Mouse (Mus musculus) heart, embryonic 16.5 days (tissue): ENCODE measurements around the gene Trim15. TPM values are rescaled to one million over a fixed set of nuclear protein-coding genes. Genes with fewer than 3 reads are reported as not detected.

Experiments used
- ATAC-seq: fragments of 200-750 bp; cut with Nextera tagmentation; replicated peaks from 2 replicates; pipeline ENCODE4 v1.8.0; 2017; ENCODE audit warnings: moderate number of reproducible peaks; ENCODE audit not compliant: insufficient read depth, low FRiP score; ENCODE audit errors: extremely low read depth
- H3K27ac ChIP-seq: fragments of 300-500 bp; sonication (generic); 2 replicates; pipeline ENCODE4 v1.5.1; 2014; ENCODE audit warnings: mild to moderate bottlenecking, low read length, control low read depth, moderate library complexity
- H3K27me3 ChIP-seq: fragments of 300-500 bp; sonication (generic); 2 replicates; pipeline ENCODE4 v1.6.1; 2014; ENCODE audit warnings: low read length, mixed read lengths; ENCODE audit not compliant: control insufficient read depth, insufficient read depth
- H3K36me3 ChIP-seq: fragments of 300-500 bp; sonication (generic); 2 replicates; pipeline ENCODE4 v1.6.1; 2014; ENCODE audit not compliant: control insufficient read depth, insufficient read depth
- H3K4me1 ChIP-seq: fragments of 300-500 bp; sonication (generic); 2 replicates; pipeline ENCODE4 v1.6.1; 2014; ENCODE audit warnings: low read length, mixed read lengths; ENCODE audit not compliant: control insufficient read depth, insufficient read depth
- H3K4me2 ChIP-seq: fragments of 300-500 bp; sonication (generic); 2 replicates; pipeline ENCODE4 v1.6.1; 2014; ENCODE audit warnings: low read depth, mild to moderate bottlenecking, control low read depth, low read length
- H3K4me3 ChIP-seq: fragments of 300-500 bp; sonication (generic); 2 replicates; pipeline ENCODE4 v1.5.1; 2014; ENCODE audit warnings: mild to moderate bottlenecking, control low read depth, low read length
- H3K9ac ChIP-seq: fragments of 300-500 bp; sonication (generic); 2 replicates; pipeline ENCODE4 v1.6.1; 2014; ENCODE audit warnings: low read length, control low read depth
- H3K9me3 ChIP-seq: fragments of 300-500 bp; sonication (generic); replicated peaks from 2 replicates; pipeline ENCODE4 v1.6.1; 2016; ENCODE audit warnings: low read length; ENCODE audit not compliant: control insufficient read depth
- WGBS: fragments of 180-500 bp; shearing (Covaris S2); extraction: QIAGEN DNeasy Blood & Tissue Kit; methylation state at CpG from one replicate; pipeline ENCODE4 v1.1.7; 2014; 5-methylcytosine and 5-hydroxymethylcytosine counted together
- polyA plus RNA-seq: library from polyadenylated mRNA; unstranded; fragments of >200 nt; fragmentation: Nextera tagmentation; extraction: Ambion mirVana; gene quantifications from 2 replicates; pipeline ENCODE4 v1.2.1, GENCODE M21; 2015

Trim15 gene
- polyA plus RNA-seq, 1 experiment from 2014 or later: 0.13 TPM

DNA sequence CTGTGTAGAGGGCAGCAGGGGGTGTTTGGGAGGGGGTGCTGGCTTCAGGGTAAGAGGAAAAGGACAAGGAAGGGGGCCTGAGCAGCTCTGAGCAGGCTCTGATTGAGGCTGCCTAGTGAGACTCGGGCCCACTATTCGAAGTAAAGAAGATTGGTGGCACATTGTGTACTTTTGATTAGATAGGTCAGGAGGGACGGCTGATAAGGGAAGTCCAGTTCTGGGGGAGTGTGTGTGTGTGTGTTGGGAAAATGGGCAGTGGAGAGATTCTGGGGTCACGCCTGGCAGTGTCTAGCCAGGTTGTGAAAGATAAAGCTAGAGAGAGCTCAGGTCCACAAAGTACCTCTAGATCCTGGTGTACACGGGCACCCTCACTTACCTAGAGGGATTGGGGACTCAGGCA lies 15.4 kb downstream of the Trim15 start:
- no peak overlapping the region for H3K9ac ChIP-seq
- whole genome bisulfite sequencing: 47% methylated on average over 5 of the region's 5 CpGs
- no peak overlapping the region for H3K4me3 ChIP-seq
- H3K4me2 ChIP-seq: no peak overlapping the region
- no peak overlapping the region for H3K27ac ChIP-seq
- H3K4me1 ChIP-seq: no peaks in the 10 kb centered on the region; the same call in 1 of the 2 replicates
- peaks cover 24% of the 10 kb centered on the region for H3K36me3 ChIP-seq
- ATAC-seq: no peak
- no peaks in the 10 kb centered on the region for H3K27me3 ChIP-seq
- H3K9me3 ChIP-seq: no peaks in the 10 kb centered on the region

DNA sequence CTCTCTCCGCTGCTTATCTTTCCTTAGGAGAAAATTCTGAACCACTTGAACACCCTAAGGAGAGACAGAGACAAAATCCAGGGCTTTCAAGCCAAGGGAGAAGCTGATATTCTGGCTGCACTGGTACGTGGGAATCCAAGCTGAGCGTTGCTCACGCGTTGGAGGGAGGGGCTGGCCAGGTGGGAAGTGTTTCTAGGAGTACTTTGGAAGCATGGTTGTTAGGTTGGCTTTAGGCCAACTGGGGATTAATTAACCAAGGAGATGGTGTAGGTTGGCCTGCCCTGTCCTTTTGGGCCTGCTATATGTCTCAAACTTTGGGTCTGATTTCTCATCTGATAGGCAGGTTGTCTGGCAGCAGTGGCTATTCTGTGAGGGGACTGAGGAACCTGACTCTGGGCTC lies 15.8 kb downstream of the Trim15 start:
- no peak for ATAC-seq
- no peak overlapping the region for H3K4me3 ChIP-seq
- no peak overlapping the region for H3K9ac ChIP-seq
- H3K27ac ChIP-seq: no peak overlapping the region
- H3K9me3 ChIP-seq: no peaks in the 10 kb centered on the region
- H3K4me2 ChIP-seq: no peak overlapping the region
- WGBS: 65% methylated on average over 5 of the region's 5 CpGs
- no peaks in the 10 kb centered on the region for H3K27me3 ChIP-seq
- no peaks in the 10 kb centered on the region; the same call in 1 of the 2 replicates for H3K4me1 ChIP-seq
- H3K36me3 ChIP-seq: peaks cover 19% of the 10 kb centered on the region

- Histone ChIP-seq H3K27me3 (no peaks in the 10 kb centered on the region), H3K27ac (no peak overlapping the region), H3K4me1 (no peaks in the 10 kb centered on the region; the same call in 1 of the 2 replicates), H3K9me3 (no peaks in the 10 kb centered on the region), H3K9ac (no peak overlapping the region), H3K4me2 (no peak overlapping the region), H3K4me3 (no peak overlapping the region), H3K36me3 (peaks cover 15% of the 10 kb centered on the region; the same call in 1 of the 2 replicates)
- no peak for ATAC-seq
- 86% methylated on average over 2 of the region's 2 CpGs for WGBS
These were observed 17.0 kb downstream of the Trim15 start for GRCm38 (mm10) chr17:36849992-36850391.

DNA sequence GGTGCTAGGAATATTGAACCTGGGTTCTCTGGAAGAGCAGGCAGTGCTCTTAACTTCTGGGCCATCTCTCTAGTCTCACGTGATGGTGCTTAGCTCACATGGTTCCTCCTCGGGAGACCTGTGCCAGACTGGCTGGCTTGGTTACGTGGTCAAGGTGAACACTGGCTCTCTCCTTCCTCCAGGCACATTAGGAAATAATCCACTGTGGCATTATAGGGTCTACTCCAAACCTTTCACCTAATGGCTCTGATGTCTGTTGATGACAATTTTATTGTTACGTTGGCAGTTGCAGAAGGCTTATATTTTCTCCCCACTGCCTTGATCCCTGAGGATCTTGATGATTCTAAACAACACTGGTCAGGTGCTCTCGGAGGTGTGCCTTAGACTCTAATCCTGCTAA lies 18.1 kb downstream of the Trim15 start:
- WGBS: 81% methylated on average over 5 of the region's 5 CpGs
- H3K4me3 ChIP-seq: no peak overlapping the region
- H3K4me1 ChIP-seq: peaks cover 6% of the 10 kb centered on the region
- no peak overlapping the region for H3K9ac ChIP-seq
- no peak overlapping the region for H3K27ac ChIP-seq
- H3K9me3 ChIP-seq: no peaks in the 10 kb centered on the region
- H3K4me2 ChIP-seq: no peak overlapping the region
- H3K36me3 ChIP-seq: peaks cover 10% of the 10 kb centered on the region; the same call in 1 of the 2 replicates
- no peaks in the 10 kb centered on the region for H3K27me3 ChIP-seq
- no peak for ATAC-seq

GRCm38 (mm10) chr17:36844725-36845124 lies 22.3 kb downstream of the Trim15 start:
- H3K4me3 ChIP-seq: no peak overlapping the region

DNA sequence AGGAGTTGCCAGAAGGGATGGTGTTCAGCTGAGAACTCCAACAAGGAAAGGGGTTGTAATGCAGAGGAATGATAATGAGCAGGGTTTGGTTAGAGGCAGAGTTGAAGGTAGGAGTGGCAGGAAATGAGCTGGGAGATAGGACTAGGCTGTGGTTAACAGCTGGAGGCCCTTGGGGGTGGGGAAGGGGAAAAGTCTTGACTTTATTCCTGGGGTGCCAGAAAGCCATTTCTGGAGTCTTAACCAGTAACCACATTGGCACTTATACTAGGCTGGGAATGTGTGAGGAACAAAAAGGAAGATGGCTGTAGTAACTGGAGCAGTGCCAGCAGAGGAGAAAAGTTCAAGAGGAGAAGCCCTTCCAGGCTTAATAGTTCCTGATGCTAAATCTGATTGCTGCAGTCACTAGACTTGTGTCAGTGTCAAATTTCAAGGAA lies 22.7 kb downstream of the Trim15 start:
- no peak for ATAC-seq
- Histone ChIP-seq H3K4me1 (peaks cover 9% of the 10 kb centered on the region), H3K9me3 (no peaks in the 10 kb centered on the region), H3K4me2 (no peak overlapping the region), H3K27ac (no peak overlapping the region), H3K27me3 (no peaks in the 10 kb centered on the region), H3K4me3 (no peak overlapping the region), H3K9ac (no peak overlapping the region), H3K36me3 (no peaks in the 10 kb centered on the region; the same call in 1 of the 2 replicates)

More at GRCm38 (mm10) chr17:36844725-36845124, 22.3 kb downstream of the Trim15 start:
- no peak for ATAC-seq
- no peak overlapping the region for H3K4me2 ChIP-seq
- no peak overlapping the region for H3K9ac ChIP-seq
- H3K27ac ChIP-seq: no peak overlapping the region
- H3K9me3 ChIP-seq: no peaks in the 10 kb centered on the region
- 52% methylated on average over 1 of the region's 1 CpGs for WGBS
- H3K4me1 ChIP-seq: peaks cover 9% of the 10 kb centered on the region
- H3K27me3 ChIP-seq: no peaks in the 10 kb centered on the region
- H3K36me3 ChIP-seq: no peaks in the 10 kb centered on the region

DNA sequence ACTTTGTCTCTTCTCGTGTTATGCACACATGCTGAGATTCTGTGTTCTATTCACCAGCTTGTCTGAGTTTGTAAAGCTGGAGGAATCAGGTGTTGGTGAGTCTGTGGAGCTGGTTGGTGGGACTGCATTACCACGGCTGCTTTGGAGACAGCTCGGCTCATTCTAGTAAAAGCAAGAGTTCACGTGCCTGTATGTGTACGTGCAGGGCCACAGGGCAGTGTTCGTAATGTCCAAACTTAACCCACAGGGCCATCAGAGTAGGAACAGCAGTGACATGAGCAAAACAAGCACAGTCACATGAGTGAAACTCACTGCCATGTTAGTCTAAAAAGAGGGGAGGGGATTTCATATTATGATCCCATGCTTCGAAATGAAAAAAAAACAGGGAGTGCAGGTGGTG lies 23.3 kb downstream of the Trim15 start:
- no peaks in the 10 kb centered on the region for H3K27me3 ChIP-seq
- H3K27ac ChIP-seq: no peak overlapping the region
- no peak overlapping the region for H3K4me2 ChIP-seq
- H3K4me3 ChIP-seq: no peak overlapping the region
- peaks cover 12% of the 10 kb centered on the region for H3K4me1 ChIP-seq
- H3K9me3 ChIP-seq: no peaks in the 10 kb centered on the region
- no peak overlapping the region for H3K9ac ChIP-seq
- no peak for ATAC-seq
- WGBS: 72% methylated on average over 7 of the region's 7 CpGs
- H3K36me3 ChIP-seq: no peaks in the 10 kb centered on the region; the same call in 1 of the 2 replicates

DNA sequence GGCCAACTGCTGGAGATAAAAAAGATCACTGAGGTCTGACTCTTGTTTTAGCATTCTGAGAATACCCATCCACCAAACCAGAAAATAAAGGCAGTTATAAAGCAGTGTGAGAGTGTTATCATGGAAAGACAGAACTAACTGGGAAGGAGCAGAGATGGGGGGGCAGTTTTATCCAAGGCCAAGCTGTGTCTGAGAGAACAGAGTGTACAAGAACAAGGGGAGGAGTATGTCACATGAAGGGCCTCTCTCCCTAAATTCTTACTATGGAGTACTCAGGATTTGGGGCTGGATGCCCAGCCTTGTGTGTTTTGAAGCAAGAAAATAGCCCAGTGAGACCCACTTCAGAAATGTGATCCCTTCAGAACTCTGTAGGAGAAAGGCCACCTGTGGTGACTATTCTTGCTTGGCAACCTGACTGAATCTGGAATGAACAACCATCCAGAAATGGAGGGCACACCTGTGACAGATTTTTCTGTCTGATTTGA lies 26.0 kb downstream of the Trim15 start:
- H3K4me3 ChIP-seq: no peak overlapping the region
- ATAC-seq: no peak
- H3K36me3 ChIP-seq: no peaks in the 10 kb centered on the region; the same call in 1 of the 2 replicates
- H3K4me2 ChIP-seq: no peak overlapping the region
- H3K4me1 ChIP-seq: peaks cover 22% of the 10 kb centered on the region
- no peaks in the 10 kb centered on the region for H3K27me3 ChIP-seq
- H3K9ac ChIP-seq: no peak overlapping the region
- no peaks in the 10 kb centered on the region for H3K9me3 ChIP-seq
- no peak overlapping the region for H3K27ac ChIP-seq

- no peak overlapping the region for H3K4me2 ChIP-seq
- ATAC-seq: no peak
- no peak overlapping the region for H3K27ac ChIP-seq
- H3K9me3 ChIP-seq: no peaks in the 10 kb centered on the region
- 65% methylated on average over 3 of the region's 3 CpGs for WGBS
- H3K4me3 ChIP-seq: no peak overlapping the region
- H3K36me3 ChIP-seq: no peaks in the 10 kb centered on the region; the same call in 1 of the 2 replicates
- no peak overlapping the region for H3K9ac ChIP-seq
- H3K27me3 ChIP-seq: no peaks in the 10 kb centered on the region
- peaks cover 23% of the 10 kb centered on the region for H3K4me1 ChIP-seq
These were observed 27.1 kb downstream of the Trim15 start for GRCm38 (mm10) chr17:36839931-36840330.
